Mouse (Mus musculus) B cell, adult 67 days (primary cell): Measurements from ENCODE around the gene Vmn1r21. TPM values are rescaled to one million over a fixed set of nuclear protein-coding genes. Genes with fewer than 3 reads are reported as not detected.

Experiments
- total RNA-seq, 2 experiments: library from RNA; stranded (reverse); gene quantifications; 4 replicates each; pipeline ENCODE4 v1.2.4; 2023

Vmn1r21 gene
- total RNA-seq, result not detected

DNA sequence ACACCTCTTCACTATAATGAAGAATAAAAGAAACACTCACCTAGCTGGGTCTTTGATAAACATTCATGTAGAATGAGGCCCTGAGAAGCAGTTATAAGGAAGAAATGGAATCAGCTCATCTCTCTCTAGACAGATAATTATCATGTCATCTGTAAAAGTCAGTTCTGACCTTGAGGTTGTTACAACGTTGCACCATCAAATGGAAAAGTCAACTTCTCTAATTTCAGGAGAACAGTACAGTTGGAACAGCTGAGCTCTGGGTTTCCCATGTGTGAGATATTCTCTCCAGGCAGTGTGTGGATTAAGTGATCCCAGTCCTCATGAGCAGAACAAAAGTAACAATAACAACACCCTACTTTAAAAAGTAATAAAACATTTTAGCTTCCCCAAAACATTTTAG lies at the start of gene Vmn1r21:
TSS of gene Vmn1r21 (minus strand) at position 58 of the 400 bp plus-strand sequence.

DNA sequence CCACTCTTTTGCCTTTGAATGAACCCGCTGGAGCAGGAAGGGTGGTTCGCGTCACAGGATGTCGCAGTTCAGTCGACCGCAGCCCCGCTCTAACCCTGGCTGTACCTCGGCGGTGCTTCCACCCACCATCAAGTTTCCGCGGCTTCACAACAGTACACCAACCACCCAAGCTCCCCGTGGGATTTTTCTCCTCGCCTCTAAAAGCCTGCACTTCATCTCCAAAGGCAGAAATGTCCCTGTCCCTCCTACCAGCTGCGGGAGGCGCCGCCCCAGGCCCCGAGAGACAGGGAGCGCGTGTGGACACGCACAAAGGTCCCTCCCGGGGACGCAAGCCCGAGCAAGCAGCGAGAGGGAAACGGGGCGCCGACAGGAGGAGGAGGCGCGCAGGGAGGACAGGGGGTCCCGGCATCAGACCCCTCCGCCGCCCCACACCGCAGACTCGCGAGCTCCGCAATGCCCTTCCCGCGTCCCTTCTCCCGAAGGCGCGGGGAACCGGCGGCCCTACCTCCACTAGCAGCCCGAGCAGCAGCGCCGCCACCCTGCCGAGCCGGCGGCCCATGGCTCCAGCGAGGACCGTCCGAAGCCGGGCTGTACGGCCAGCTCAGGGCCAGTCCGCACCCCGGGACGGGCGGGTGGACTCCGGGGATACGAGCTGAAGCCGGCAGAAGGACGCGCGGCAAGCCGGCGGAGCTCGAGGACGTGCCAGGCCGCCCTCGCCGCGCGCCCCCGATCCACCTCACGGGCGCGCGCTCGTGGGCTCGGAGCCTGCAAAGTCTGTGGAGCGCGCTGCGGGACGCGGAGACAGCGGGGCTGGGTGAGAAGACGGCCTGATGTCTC lies 25.5 kb downstream of the Vmn1r21 start, which contains the start of gene Vopp1:
TSS of gene Vopp1 (minus strand) at position 738 of the 837 bp plus-strand sequence.

Other genes with a start within 250 kb of the Vmn1r21 start
- 1 to 10 TPM; 4.3 to 5.4 TPM for gene Pyurf, start 158.3 kb downstream of the Vmn1r21 start, total RNA-seq
- gene Lancl2, start 147.8 kb downstream of the Vmn1r21 start, total RNA-seq, result 10 to 100 TPM in 1 of 2 experiments, 1 to 10 TPM in 1; 8.2 to 10.1 TPM
- gene Vopp1, start 25.2 kb downstream of the Vmn1r21 start, total RNA-seq, result 10 to 100 TPM; 15.2 to 19.6 TPM
- gene Vmn1r22, start 57.7 kb upstream of the Vmn1r21 start, total RNA-seq, result not detected
- not detected for gene Vmn1r23, start 76.5 kb upstream of the Vmn1r21 start, total RNA-seq
- gene Vmn1r24, start 111.2 kb upstream of the Vmn1r21 start, total RNA-seq, result not detected
- gene Vmn1r25, start 130.5 kb upstream of the Vmn1r21 start, total RNA-seq, result not detected
- gene Vmn1r26, start 164.8 kb upstream of the Vmn1r21 start, total RNA-seq, result not detected